Mouse (Mus musculus) macrophage (primary cell): ENCODE results near the gene 1500009C09Rik. TPM values are rescaled to one million over a fixed set of nuclear protein-coding genes. Genes with fewer than 3 reads are reported as not detected.

Experiments
- H3K27ac ChIP-seq: fragments of 350-480 bp; formaldehyde crosslinking; 2 replicates; pipeline ENCODE4 v1.9.0; 2021
- H3K36me3 ChIP-seq: fragments of 350-480 bp; formaldehyde crosslinking; 2 replicates; pipeline ENCODE4 v1.9.0; 2021; ENCODE audit errors: inconsistent target
- H3K4me3 ChIP-seq: fragments of 350-480 bp; formaldehyde crosslinking; 2 replicates; pipeline ENCODE4 v1.9.0; 2021; ENCODE audit errors: inconsistent target
- H3K79me2 ChIP-seq: fragments of 350-480 bp; formaldehyde crosslinking; 2 replicates; pipeline ENCODE4 v1.9.0; 2021; ENCODE audit errors: inconsistent target
- WGBS: methylation state at CpG from one replicate; pipeline ENCODE4 v1.1.7; 2026; ENCODE audit warnings: inconsistent platforms; ENCODE audit not compliant: missing documents; 5-methylcytosine and 5-hydroxymethylcytosine counted together
- polyA plus RNA-seq: library from polyadenylated mRNA; stranded (reverse); fragments of 250-400 nt; gene quantifications from 3 replicates; pipeline ENCODE4 v1.2.4, GENCODE M21; 2018; ENCODE audit warnings: inconsistent platforms

The 1500009C09Rik gene
- polyA plus RNA-seq, 1 experiment from 2014 or later = not detected

- H3K4me3 ChIP-seq = no peak overlapping the region
- WGBS = 55% methylated on average over 10 of the region's 10 CpGs
- no peaks in the 10 kb centered on the region for H3K79me2 ChIP-seq
- no peaks in the 10 kb centered on the region for H3K36me3 ChIP-seq
- H3K27ac ChIP-seq = no peak overlapping the region
Observed at GRCm38 (mm10) chr15:82255944-82256383, 3.8 kb downstream of the 1500009C09Rik start.

GRCm38 (mm10) chr15:82259510-82259909, 7.3 kb downstream of the 1500009C09Rik start:
- no peak overlapping the region for H3K4me3 ChIP-seq
- 10% methylated on average over 16 of the region's 16 CpGs for WGBS
- no peak overlapping the region for H3K27ac ChIP-seq
- no peaks in the 10 kb centered on the region for H3K36me3 ChIP-seq
- H3K79me2 ChIP-seq = no peaks in the 10 kb centered on the region

GRCm38 (mm10) chr15:82266356-82266755, 14.2 kb downstream of the 1500009C09Rik start:
- no peaks in the 10 kb centered on the region for H3K79me2 ChIP-seq
- H3K27ac ChIP-seq = no peak overlapping the region
- no peaks in the 10 kb centered on the region for H3K36me3 ChIP-seq
- 3% methylated on average over 6 of the region's 6 CpGs for WGBS
- no peak overlapping the region for H3K4me3 ChIP-seq

- Histone ChIP-seq H3K4me3 (no peak overlapping the region), H3K36me3 (no peaks in the 10 kb centered on the region), H3K79me2 (no peaks in the 10 kb centered on the region), H3K27ac (no peak overlapping the region)
- WGBS = 80% methylated on average over 3 of the region's 3 CpGs
Observed at GRCm38 (mm10) chr15:82268185-82268584, 16.0 kb downstream of the 1500009C09Rik start.

- WGBS = 41% methylated on average over 9 of the region's 9 CpGs
- no peak overlapping the region for H3K27ac ChIP-seq
- no peaks in the 10 kb centered on the region for H3K36me3 ChIP-seq
- no peaks in the 10 kb centered on the region for H3K79me2 ChIP-seq
- H3K4me3 ChIP-seq = no peak overlapping the region
Observed at GRCm38 (mm10) chr15:82268783-82269182, 16.6 kb downstream of the 1500009C09Rik start.

GRCm38 (mm10) chr15:82271201-82271600, 19.0 kb downstream of the 1500009C09Rik start:
- WGBS = 12% methylated on average over 5 of the region's 5 CpGs
- H3K79me2 ChIP-seq = no peaks in the 10 kb centered on the region
- H3K27ac ChIP-seq = no peak overlapping the region
- H3K36me3 ChIP-seq = no peaks in the 10 kb centered on the region
- H3K4me3 ChIP-seq = no peak overlapping the region

GRCm38 (mm10) chr15:82272295-82272694, 20.1 kb downstream of the 1500009C09Rik start:
- no peaks in the 10 kb centered on the region for H3K79me2 ChIP-seq
- H3K27ac ChIP-seq = no peak overlapping the region
- 83% methylated on average over 6 of the region's 6 CpGs for WGBS
- H3K36me3 ChIP-seq = no peaks in the 10 kb centered on the region
- no peak overlapping the region for H3K4me3 ChIP-seq

- no peaks in the 10 kb centered on the region for H3K36me3 ChIP-seq
- 28% methylated on average over 6 of the region's 6 CpGs for WGBS
- no peaks in the 10 kb centered on the region for H3K79me2 ChIP-seq
- H3K27ac ChIP-seq = no peak within 1 kb of the TSS
- no peak within 1 kb of the TSS for H3K4me3 ChIP-seq
Observed at GRCm38 (mm10) chr15:82274593-82274926, 22.4 kb downstream of the 1500009C09Rik start, which contains the start of gene Sept3. Sept3 (plus strand) TSS chr15:82274893.

- WGBS = 2% methylated on average over 80 of the region's 86 CpGs
- Histone ChIP-seq H3K4me3 (no peak overlapping the region), H3K27ac (no peak overlapping the region), H3K79me2 (no peaks in the 10 kb centered on the region), H3K36me3 (no peaks in the 10 kb centered on the region)
Observed at GRCm38 (mm10) chr15:82274927-82275901, 23.0 kb downstream of the 1500009C09Rik start.

GRCm38 (mm10) chr15:82277591-82277990, 25.4 kb downstream of the 1500009C09Rik start:
- Histone ChIP-seq H3K36me3 (no peaks in the 10 kb centered on the region), H3K79me2 (no peaks in the 10 kb centered on the region), H3K27ac (no peak overlapping the region), H3K4me3 (no peak overlapping the region)
- 20% methylated on average over 5 of the region's 5 CpGs for WGBS

GRCm38 (mm10) chr15:82280638-82281037, 28.4 kb downstream of the 1500009C09Rik start:
- Histone ChIP-seq H3K27ac (no peak overlapping the region), H3K79me2 (no peaks in the 10 kb centered on the region), H3K4me3 (no peak overlapping the region), H3K36me3 (no peaks in the 10 kb centered on the region)
- WGBS = 75% methylated on average over 4 of the region's 4 CpGs

- Histone ChIP-seq H3K4me3 (no peak overlapping the region), H3K79me2 (no peaks in the 10 kb centered on the region), H3K36me3 (no peaks in the 10 kb centered on the region), H3K27ac (no peak overlapping the region)
- 71% methylated on average over 12 of the region's 12 CpGs for WGBS
Observed at GRCm38 (mm10) chr15:82286157-82286556, 34.0 kb downstream of the 1500009C09Rik start.

- Histone ChIP-seq H3K4me3 (no peak overlapping the region), H3K27ac (no peak overlapping the region), H3K36me3 (no peaks in the 10 kb centered on the region), H3K79me2 (no peaks in the 10 kb centered on the region)
- 53% methylated on average over 7 of the region's 7 CpGs for WGBS
Observed at GRCm38 (mm10) chr15:82290252-82290651, 38.1 kb downstream of the 1500009C09Rik start.

GRCm38 (mm10) chr15:82292851-82293250, 40.7 kb downstream of the 1500009C09Rik start:
- 42% methylated on average over 5 of the region's 5 CpGs for WGBS
- no peak overlapping the region for H3K4me3 ChIP-seq
- H3K27ac ChIP-seq = no peak overlapping the region
- no peaks in the 10 kb centered on the region for H3K36me3 ChIP-seq
- H3K79me2 ChIP-seq = no peaks in the 10 kb centered on the region

GRCm38 (mm10) chr15:82293271-82293711, 41.1 kb downstream of the 1500009C09Rik start:
- 31% methylated on average over 7 of the region's 7 CpGs for WGBS
- no peak overlapping the region for H3K27ac ChIP-seq
- H3K36me3 ChIP-seq = no peaks in the 10 kb centered on the region
- no peaks in the 10 kb centered on the region for H3K79me2 ChIP-seq
- H3K4me3 ChIP-seq = no peak overlapping the region
